Mouse (Mus musculus): ENCODE measurements around the gene Glyat. TPM values are rescaled to one million over a fixed set of nuclear protein-coding genes. Genes with fewer than 3 reads are reported as not detected.

Gene Glyat
- polyA plus RNA-seq, 1 experiment from 2014 or later: 6.0 TPM

- DNase-seq (no peak), ATAC-seq (no peak)
- H3K4me3 ChIP-seq (ENCODE audit: low read depth, low read length): no peak within 1 kb of the TSS
- H3K4me1 ChIP-seq (ENCODE audit: insufficient read depth): no peaks in the 10 kb centered on the region
- H3K27me3 ChIP-seq (ENCODE audit: insufficient read depth, low read length): no peaks in the 10 kb centered on the region
- H3K36me3 ChIP-seq (replicated peaks; ENCODE audit: insufficient read depth, low read length): no peaks in the 10 kb centered on the region
- TF ChIP-seq CTCF (IDR thresholded peaks at IDR 0.05; ENCODE audit: low read depth) (no peak), EP300 (IDR thresholded peaks at IDR 0.05; ENCODE audit: low read depth) (no peak)
- no peak within 1 kb of the TSS for H3K9ac ChIP-seq (replicated peaks)
- no peaks in the 10 kb centered on the region for H3K9me3 ChIP-seq (ENCODE audit: low read length)
- no peak within 1 kb of the TSS for H3K27ac ChIP-seq (ENCODE audit: low read depth)
- no peak within 1 kb of the TSS for H3K4me2 ChIP-seq (ENCODE audit: low read depth, low read length)
Observed at GRCm38 (mm10) chr19:12670139-12670538, 37.0 kb downstream of the Glyat start, which contains the start of gene Olfr1442. Olfr1442 (plus strand) TSS chr19:12670439.

- TF ChIP-seq EP300 (IDR thresholded peaks at IDR 0.05; ENCODE audit: low read depth): no peak
- no peak for TF ChIP-seq CTCF (IDR thresholded peaks at IDR 0.05; ENCODE audit: low read depth)
- H3K27ac ChIP-seq (ENCODE audit: low read depth): no peak overlapping the region
Observed at GRCm38 (mm10) chr19:12671051-12671450, 37.9 kb downstream of the Glyat start.

GRCm38 (mm10) chr19:12677812-12678211 lies 44.7 kb downstream of the Glyat start, which contains the start of gene Olfr1443:
Olfr1443 (plus strand) TSS chr19:12678112.
- 65% methylated on average over 3 of the region's 3 CpGs for WGBS (ENCODE audit: insufficient replicate concordance)
- Histone ChIP-seq H3K4me1 (ENCODE audit: insufficient read depth) (no peaks in the 10 kb centered on the region), H3K27ac (ENCODE audit: low read depth) (no peak within 1 kb of the TSS), H3K4me3 (ENCODE audit: low read depth, low read length) (no peak within 1 kb of the TSS), H3K36me3 (replicated peaks; ENCODE audit: insufficient read depth, low read length) (no peaks in the 10 kb centered on the region), H3K27me3 (ENCODE audit: insufficient read depth, low read length) (no peaks in the 10 kb centered on the region), H3K4me2 (ENCODE audit: low read depth, low read length) (no peak within 1 kb of the TSS), H3K9ac (replicated peaks) (no peak within 1 kb of the TSS), H3K9me3 (ENCODE audit: low read length) (no peaks in the 10 kb centered on the region)
- ATAC-seq: no peak
- no peak for DNase-seq
- TF ChIP-seq EP300 (IDR thresholded peaks at IDR 0.05; ENCODE audit: low read depth) (no peak), CTCF (IDR thresholded peaks at IDR 0.05; ENCODE audit: low read depth) (no peak)

More at GRCm38 (mm10) chr19:12671051-12671450, 37.9 kb downstream of the Glyat start:
- no peaks in the 10 kb centered on the region for H3K36me3 ChIP-seq (replicated peaks; ENCODE audit: insufficient read depth, low read length)
- no peaks in the 10 kb centered on the region for H3K4me1 ChIP-seq (ENCODE audit: insufficient read depth)
- H3K27me3 ChIP-seq (ENCODE audit: insufficient read depth, low read length): no peaks in the 10 kb centered on the region
- 71% methylated on average over 4 of the region's 4 CpGs for WGBS (ENCODE audit: insufficient replicate concordance)
- no peaks in the 10 kb centered on the region for H3K9me3 ChIP-seq (ENCODE audit: low read length)
- H3K4me3 ChIP-seq (ENCODE audit: low read depth, low read length): no peak overlapping the region
- H3K4me2 ChIP-seq (ENCODE audit: low read depth, low read length): no peak overlapping the region
- no peak for ATAC-seq
- no peak overlapping the region for H3K9ac ChIP-seq (replicated peaks)
- DNase-seq: no peak

GRCm38 (mm10) chr19:12684638-12685037 lies 51.5 kb downstream of the Glyat start:
- DNase-seq (no peak), ATAC-seq (no peak)
- H3K36me3 ChIP-seq (replicated peaks; ENCODE audit: insufficient read depth, low read length): no peaks in the 10 kb centered on the region
- no peak overlapping the region for H3K4me2 ChIP-seq (ENCODE audit: low read depth, low read length)
- H3K4me1 ChIP-seq (ENCODE audit: insufficient read depth): no peaks in the 10 kb centered on the region
- TF ChIP-seq EP300 (IDR thresholded peaks at IDR 0.05; ENCODE audit: low read depth) (no peak), CTCF (IDR thresholded peaks at IDR 0.05; ENCODE audit: low read depth) (no peak)
- H3K9me3 ChIP-seq (ENCODE audit: low read length): no peaks in the 10 kb centered on the region
- H3K4me3 ChIP-seq (ENCODE audit: low read depth, low read length): no peak overlapping the region
- no peak overlapping the region for H3K9ac ChIP-seq (replicated peaks)
- H3K27me3 ChIP-seq (ENCODE audit: insufficient read depth, low read length): no peaks in the 10 kb centered on the region
- H3K27ac ChIP-seq (ENCODE audit: low read depth): no peak overlapping the region

- no peaks in the 10 kb centered on the region for H3K36me3 ChIP-seq (replicated peaks; ENCODE audit: insufficient read depth, low read length)
- ATAC-seq: no peak
- DNase-seq: no peak
Observed at GRCm38 (mm10) chr19:12685231-12685630, 52.1 kb downstream of the Glyat start.

GRCm38 (mm10) chr19:12695590-12695989 lies 62.5 kb downstream of the Glyat start, which contains the start of gene Keg1:
Keg1 (plus strand) TSS chr19:12695786.
- H3K9ac ChIP-seq (replicated peaks): no peak within 1 kb of the TSS
- H3K27ac ChIP-seq (ENCODE audit: low read depth): peak within 1 kb of the TSS; percentile 39; the same call in 1 of the 2 replicates
- H3K4me1 ChIP-seq (ENCODE audit: insufficient read depth): no peaks in the 10 kb centered on the region; the same call in 1 of the 2 replicates
- H3K36me3 ChIP-seq (replicated peaks; ENCODE audit: insufficient read depth, low read length): no peaks in the 10 kb centered on the region
- ATAC-seq: no peak
- DNase-seq: no peak
- no peaks in the 10 kb centered on the region for H3K9me3 ChIP-seq (ENCODE audit: low read length)
- no peak for TF ChIP-seq EP300 (IDR thresholded peaks at IDR 0.05; ENCODE audit: low read depth)
- no peak for TF ChIP-seq CTCF (IDR thresholded peaks at IDR 0.05; ENCODE audit: low read depth)
- H3K27me3 ChIP-seq (ENCODE audit: insufficient read depth, low read length): no peaks in the 10 kb centered on the region
- 43% methylated on average over 3 of the region's 3 CpGs for WGBS (ENCODE audit: insufficient replicate concordance)
- peak within 1 kb of the TSS; percentile 42; the same call in 1 of the 2 replicates for H3K4me2 ChIP-seq (ENCODE audit: low read depth, low read length)
- H3K4me3 ChIP-seq (ENCODE audit: low read depth, low read length): no peak within 1 kb of the TSS

More at GRCm38 (mm10) chr19:12685231-12685630, 52.1 kb downstream of the Glyat start:
- Histone ChIP-seq H3K27ac (ENCODE audit: low read depth) (no peak overlapping the region), H3K4me2 (ENCODE audit: low read depth, low read length) (no peak overlapping the region), H3K9me3 (ENCODE audit: low read length) (no peaks in the 10 kb centered on the region), H3K4me1 (ENCODE audit: insufficient read depth) (no peaks in the 10 kb centered on the region), H3K4me3 (ENCODE audit: low read depth, low read length) (no peak overlapping the region), H3K9ac (replicated peaks) (no peak overlapping the region), H3K27me3 (ENCODE audit: insufficient read depth, low read length) (no peaks in the 10 kb centered on the region)
- no peak for TF ChIP-seq EP300 (IDR thresholded peaks at IDR 0.05; ENCODE audit: low read depth)
- TF ChIP-seq CTCF (IDR thresholded peaks at IDR 0.05; ENCODE audit: low read depth): no peak

- Histone ChIP-seq H3K4me3 (ENCODE audit: low read depth, low read length) (no peak overlapping the region), H3K9me3 (ENCODE audit: low read length) (no peaks in the 10 kb centered on the region), H3K27me3 (ENCODE audit: insufficient read depth, low read length) (no peaks in the 10 kb centered on the region), H3K36me3 (replicated peaks; ENCODE audit: insufficient read depth, low read length) (no peaks in the 10 kb centered on the region), H3K27ac (ENCODE audit: low read depth) (no peak overlapping the region), H3K4me1 (ENCODE audit: insufficient read depth) (no peaks in the 10 kb centered on the region; the same call in 1 of the 2 replicates), H3K4me2 (ENCODE audit: low read depth, low read length) (peak overlapping the region; percentile 42; the same call in 1 of the 2 replicates), H3K9ac (replicated peaks) (no peak overlapping the region)
- no peak for TF ChIP-seq EP300 (IDR thresholded peaks at IDR 0.05; ENCODE audit: low read depth)
- TF ChIP-seq CTCF (IDR thresholded peaks at IDR 0.05; ENCODE audit: low read depth): no peak
- ATAC-seq (no peak), DNase-seq (no peak)
Observed at GRCm38 (mm10) chr19:12696221-12696620, 63.1 kb downstream of the Glyat start.

Other genes with a start within 250 kb of the Glyat start
- not detected in 2 replicates for gene Olfr1440, start 246.0 kb upstream of the Glyat start, polyA plus RNA-seq (2015; fragmentation: Nextera tagmentation; extraction: Ambion mirVana)
- not detected in 2 replicates for gene Olfr1441, start 215.9 kb upstream of the Glyat start, polyA plus RNA-seq (2015; fragmentation: Nextera tagmentation; extraction: Ambion mirVana)
- not detected in 2 replicates for gene Pfpl, start 205.4 kb upstream of the Glyat start, polyA plus RNA-seq (2015; fragmentation: Nextera tagmentation; extraction: Ambion mirVana)
- gene Mpeg1, start 172.5 kb upstream of the Glyat start, polyA plus RNA-seq (2015; fragmentation: Nextera tagmentation; extraction: Ambion mirVana): 3.5 and 3.8 TPM in 2 replicates
- 1.8 and 2.1 TPM in 2 replicates for gene Dtx4, start 131.9 kb upstream of the Glyat start, polyA plus RNA-seq (2015; fragmentation: Nextera tagmentation; extraction: Ambion mirVana)
- gene Fam111a, start 87.6 kb upstream of the Glyat start, polyA plus RNA-seq (2015; fragmentation: Nextera tagmentation; extraction: Ambion mirVana): 14.4 and 15.4 TPM in 2 replicates
- gene Gm4952, start 33.3 kb upstream of the Glyat start, polyA plus RNA-seq (2015; fragmentation: Nextera tagmentation; extraction: Ambion mirVana): 248 and 262 TPM in 2 replicates
- gene Olfr1442, start 37.1 kb downstream of the Glyat start, polyA plus RNA-seq (2015; fragmentation: Nextera tagmentation; extraction: Ambion mirVana): not detected in 2 replicates
- not detected in 2 replicates for gene Olfr1443, start 44.8 kb downstream of the Glyat start, polyA plus RNA-seq (2015; fragmentation: Nextera tagmentation; extraction: Ambion mirVana)
- gene Keg1, start 62.5 kb downstream of the Glyat start, polyA plus RNA-seq (2015; fragmentation: Nextera tagmentation; extraction: Ambion mirVana): 16.3 and 20.3 TPM in 2 replicates
- gene Cntf, start 132.3 kb downstream of the Glyat start, polyA plus RNA-seq (2015; fragmentation: Nextera tagmentation; extraction: Ambion mirVana): 0.23 and 0.52 TPM in 2 replicates
- gene Zfp91, start 162.8 kb downstream of the Glyat start, polyA plus RNA-seq (2015; fragmentation: Nextera tagmentation; extraction: Ambion mirVana): 6.7 and 7.0 TPM in 2 replicates
- gene Lpxn, start 162.9 kb downstream of the Glyat start, polyA plus RNA-seq (2015; fragmentation: Nextera tagmentation; extraction: Ambion mirVana): 3.1 and 4.1 TPM in 2 replicates
- not detected in 2 replicates for gene Gm5244, start 213.4 kb downstream of the Glyat start, polyA plus RNA-seq (2015; fragmentation: Nextera tagmentation; extraction: Ambion mirVana)
- not detected in 2 replicates for gene Olfr1444, start 224.0 kb downstream of the Glyat start, polyA plus RNA-seq (2015; fragmentation: Nextera tagmentation; extraction: Ambion mirVana)